Mouse (Mus musculus) spleen, postnatal 10 days (tissue): ENCODE results near the gene Chtf18.
"Not testable (repeated sequence)": the region's sequence is repeated elsewhere in the genome, so short reads cannot be mapped to it uniquely, and the experiment has no call there.

Experiments used
- DNase-seq, 2 experiments: peaks; one replicate each; pipeline ENCODE4 v3.0.0; 2021 to 2022; ENCODE audit warnings: low spot score in 2 of 2

The Chtf18 gene

GRCm38 (mm10) chr17:25727265-25728008 is at the start of gene Chtf18, which contains the start of gene Rpusd1:
Chtf18 (minus strand) TSS chr17:25727419.
Rpusd1 (plus strand) TSS chr17:25727670.
- peak; percentile 94 to 99 for DNase-seq

GRCm38 (mm10) chr17:25775318-25776062 is 48.3 kb upstream of the Chtf18 start:
- DNase-seq = no peak

- peak; percentile 98 for DNase-seq
Measured at GRCm38 (mm10) chr17:25773549-25774120, 46.4 kb upstream of the Chtf18 start, which contains the start of gene Narfl. Narfl (plus strand) TSS chr17:25773776.

GRCm38 (mm10) chr17:25769331-25769730 is 42.1 kb upstream of the Chtf18 start:
- DNase-seq = no peak

GRCm38 (mm10) chr17:25765886-25766285 is 38.7 kb upstream of the Chtf18 start:
- DNase-seq = no peak

GRCm38 (mm10) chr17:25762591-25762990 is 35.4 kb upstream of the Chtf18 start:
- DNase-seq = no peak

- no peak for DNase-seq
Measured at GRCm38 (mm10) chr17:25761561-25761970, 34.3 kb upstream of the Chtf18 start.

- no peak for DNase-seq
Measured at GRCm38 (mm10) chr17:25760148-25760547, 32.9 kb upstream of the Chtf18 start.

GRCm38 (mm10) chr17:25757691-25758090 is 30.5 kb upstream of the Chtf18 start:
- DNase-seq = no peak

- DNase-seq = no peak
Measured at GRCm38 (mm10) chr17:25756378-25757242, 29.4 kb upstream of the Chtf18 start.

GRCm38 (mm10) chr17:25755627-25756377 is 28.6 kb upstream of the Chtf18 start:
- DNase-seq = no peak

- DNase-seq = no peak
Measured at GRCm38 (mm10) chr17:25755086-25755485, 27.9 kb upstream of the Chtf18 start.

GRCm38 (mm10) chr17:25754241-25754640 is 27.0 kb upstream of the Chtf18 start, which contains the start of gene Msln:
Msln (minus strand) TSS chr17:25754378.
- no peak for DNase-seq

- DNase-seq = peak in 1 of 2 experiments; percentile 32
Measured at GRCm38 (mm10) chr17:25751446-25751845, 24.2 kb upstream of the Chtf18 start.

- no peak for DNase-seq
Measured at GRCm38 (mm10) chr17:25749314-25749713, 22.1 kb upstream of the Chtf18 start.

GRCm38 (mm10) chr17:25748238-25748637 is 21.0 kb upstream of the Chtf18 start:
- DNase-seq = no peak

GRCm38 (mm10) chr17:25744311-25744710 is 17.1 kb upstream of the Chtf18 start:
- DNase-seq = no peak

- DNase-seq = no peak
Measured at GRCm38 (mm10) chr17:25743831-25744230, 16.6 kb upstream of the Chtf18 start.

GRCm38 (mm10) chr17:25741471-25741870 is 14.3 kb upstream of the Chtf18 start:
- not testable (repeated sequence) for DNase-seq

- no peak for DNase-seq
Measured at GRCm38 (mm10) chr17:25738861-25739260, 11.6 kb upstream of the Chtf18 start.

- DNase-seq = no peak
Measured at GRCm38 (mm10) chr17:25735745-25736144, 8.5 kb upstream of the Chtf18 start, which contains the start of gene Mslnl. Mslnl (plus strand) TSS chr17:25736042.
